Mouse (Mus musculus) testis, adult 2 months (tissue): ENCODE measurements around the gene Prkce.

Source experiments
- CTCF ChIP-seq: fragments of 200-500 bp; IDR thresholded peaks from 2 replicates; pipeline ENCODE4 v1.5.1; 2012; ENCODE audit warnings: low read depth, mild to moderate bottlenecking, inconsistent platforms, low read length, moderate library complexity; ENCODE audit not compliant: control insufficient read depth, insufficient read depth, insufficient replicate concordance
- POLR2A ChIP-seq: fragments of 200-500 bp; IDR thresholded peaks from 2 replicates; pipeline ENCODE4 v1.6.1; 2012; ENCODE audit warnings: low read depth, mild to moderate bottlenecking, inconsistent platforms, low read length, moderate library complexity; ENCODE audit not compliant: control insufficient read depth

DNA sequence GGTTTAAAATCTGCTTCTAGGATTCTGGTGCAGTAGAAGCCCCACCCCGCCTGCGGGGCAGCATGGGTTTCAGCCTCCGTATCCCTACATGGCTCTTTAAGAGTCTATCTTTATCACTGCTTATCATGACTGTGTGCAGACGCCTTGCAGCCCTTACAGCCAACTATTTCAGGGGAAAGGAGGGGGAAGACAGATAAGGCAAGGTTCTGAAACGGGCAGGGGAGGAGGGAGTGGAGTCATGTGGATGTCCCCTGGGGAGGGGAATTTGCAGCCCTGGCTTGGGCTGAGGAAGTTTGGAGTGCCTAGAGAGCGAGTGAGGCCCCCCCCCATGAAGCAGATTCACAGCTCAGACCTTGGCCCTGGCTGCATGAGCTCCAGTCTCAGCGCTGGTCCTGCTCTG lies 18.0 kb downstream of the Prkce start:
- no peak for TF ChIP-seq CTCF
- TF ChIP-seq POLR2A: no peak
